Mouse (Mus musculus): Measurements from ENCODE around the gene Cbx5.

GRCm38 (mm10) chr15:103147779-103148178, 91.8 kb downstream of the Cbx5 start:
- no peak for TF ChIP-seq POLR2A (IDR thresholded peaks at IDR 0.05; ENCODE audit: control insufficient read depth, extremely low read depth, insufficient read depth, low read length, poor library complexity)
- TF ChIP-seq CTCF (IDR thresholded peaks at IDR 0.05; ENCODE audit: borderline replicate concordance, control insufficient read depth, extremely low read depth, insufficient read depth, low read length, poor library complexity), result no peak
